Mouse (Mus musculus): Measurements from ENCODE around the gene Fmod.

- no peak for TF ChIP-seq MAX (IDR thresholded peaks at IDR 0.05; ENCODE audit: low read depth)
- TF ChIP-seq E2F4 (IDR thresholded peaks at IDR 0.05; ENCODE audit: insufficient read depth), result no peak
- TF ChIP-seq POLR2A (IDR thresholded peaks at IDR 0.05; ENCODE audit: insufficient read length, low read depth), result no peak
- TF ChIP-seq MYOD1 (IDR thresholded peaks at IDR 0.05; ENCODE audit: control insufficient read depth in 1 of 3, insufficient read length in 2 of 3, low read depth in 2 of 3), result peak; percentile 32 to 78 (median 75)
- peak in 2 of 3 experiments; percentile 89 to 91 for TF ChIP-seq MYOG (IDR thresholded peaks at IDR 0.05; ENCODE audit: control insufficient read depth in 1 of 3, insufficient read depth in 1 of 3, insufficient read length in 2 of 3, low read depth in 2 of 3)
- no peak for TF ChIP-seq USF1 (IDR thresholded peaks at IDR 0.05; ENCODE audit: low read depth)
- no peak for TF ChIP-seq POLR2AphosphoS2 (IDR thresholded peaks at IDR 0.05; ENCODE audit: insufficient read length, low read depth)
- TF ChIP-seq TCF12 (IDR thresholded peaks at IDR 0.05; ENCODE audit: insufficient read depth, poor library complexity, severe bottlenecking), result peak; percentile 74
Measured at GRCm38 (mm10) chr1:134067143-134067619, 30.1 kb downstream of the Fmod start.

Measured in myocyte (in vitro differentiated cells).